Mouse (Mus musculus) retina, postnatal 1 day (tissue): ENCODE results near the gene Rps6kb1.

Experiments
- DNase-seq: peaks from one replicate; pipeline ENCODE4 v3.0.0-alpha.2; 2012

Rps6kb1 gene

GRCm38 (mm10) chr11:86580319-86581113 is 35.9 kb upstream of the Rps6kb1 start:
- no peak for DNase-seq

GRCm38 (mm10) chr11:86579731-86580318 is 35.2 kb upstream of the Rps6kb1 start:
- DNase-seq, result no peak

DNA sequence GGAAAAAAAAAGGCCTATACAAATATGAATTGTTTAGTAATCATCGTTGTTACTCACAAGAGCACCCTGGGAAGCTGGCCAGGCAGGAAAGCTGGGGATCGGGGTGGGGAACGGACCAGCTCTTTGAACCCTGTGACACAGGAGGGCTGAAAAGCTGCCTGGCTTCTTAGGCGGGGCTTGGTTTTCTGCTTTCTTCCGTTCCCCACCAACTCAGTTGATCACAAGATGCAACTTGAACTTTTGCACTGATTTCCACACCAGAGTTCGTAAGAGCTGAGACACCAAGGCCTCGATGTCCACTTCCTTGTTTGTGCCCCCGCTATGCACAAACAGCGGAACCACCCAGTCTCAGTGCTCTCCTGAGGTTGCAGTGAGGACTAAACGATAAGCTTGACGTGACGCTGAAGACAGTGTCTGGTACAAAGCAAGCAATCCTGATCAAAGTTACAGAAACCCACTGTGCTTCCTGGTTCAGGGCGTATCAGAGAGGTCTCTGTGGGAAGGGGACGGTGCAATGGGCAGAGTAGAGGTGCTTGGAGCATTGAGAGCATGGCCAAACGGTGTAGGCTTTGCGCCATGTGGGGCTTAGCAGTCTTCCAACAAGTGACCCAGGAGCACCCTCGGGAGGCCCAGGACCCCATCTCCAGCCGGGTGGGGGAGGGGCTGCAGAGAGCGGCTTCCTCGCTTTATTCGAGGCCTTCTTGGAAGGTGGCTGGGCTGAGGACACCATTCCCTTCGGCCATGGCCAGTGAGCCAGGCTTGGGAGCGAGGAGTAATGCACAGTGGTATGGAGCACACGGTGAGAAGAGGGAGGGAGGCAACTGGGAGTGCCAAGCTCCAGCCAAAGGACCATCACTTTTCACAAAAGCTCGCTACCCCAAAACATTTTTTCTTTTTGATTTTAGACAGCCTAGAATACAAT is 34.5 kb upstream of the Rps6kb1 start:
- DNase-seq, result no peak

- no peak for DNase-seq
These were observed 33.7 kb upstream of the Rps6kb1 start for GRCm38 (mm10) chr11:86578106-86578808.

DNA sequence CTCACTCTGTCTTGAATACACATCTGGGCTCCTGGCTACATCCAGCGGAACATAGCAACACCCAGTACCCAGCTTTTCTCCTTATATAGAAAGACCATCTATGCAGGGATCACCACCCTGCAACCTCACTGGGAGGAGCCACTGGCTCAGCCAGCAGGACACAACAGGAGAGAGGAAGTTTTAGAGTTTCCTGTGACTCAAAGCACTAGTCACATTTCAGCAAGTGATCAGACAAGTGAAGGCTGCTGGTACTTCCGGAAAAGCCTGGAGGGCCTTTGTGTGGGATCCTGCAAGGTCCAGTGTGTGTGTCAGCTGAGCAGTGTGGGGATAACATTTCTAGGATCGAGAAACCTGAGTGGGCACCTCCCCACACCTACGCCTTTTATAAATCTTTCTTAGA is 32.6 kb upstream of the Rps6kb1 start:
- no peak for DNase-seq

DNA sequence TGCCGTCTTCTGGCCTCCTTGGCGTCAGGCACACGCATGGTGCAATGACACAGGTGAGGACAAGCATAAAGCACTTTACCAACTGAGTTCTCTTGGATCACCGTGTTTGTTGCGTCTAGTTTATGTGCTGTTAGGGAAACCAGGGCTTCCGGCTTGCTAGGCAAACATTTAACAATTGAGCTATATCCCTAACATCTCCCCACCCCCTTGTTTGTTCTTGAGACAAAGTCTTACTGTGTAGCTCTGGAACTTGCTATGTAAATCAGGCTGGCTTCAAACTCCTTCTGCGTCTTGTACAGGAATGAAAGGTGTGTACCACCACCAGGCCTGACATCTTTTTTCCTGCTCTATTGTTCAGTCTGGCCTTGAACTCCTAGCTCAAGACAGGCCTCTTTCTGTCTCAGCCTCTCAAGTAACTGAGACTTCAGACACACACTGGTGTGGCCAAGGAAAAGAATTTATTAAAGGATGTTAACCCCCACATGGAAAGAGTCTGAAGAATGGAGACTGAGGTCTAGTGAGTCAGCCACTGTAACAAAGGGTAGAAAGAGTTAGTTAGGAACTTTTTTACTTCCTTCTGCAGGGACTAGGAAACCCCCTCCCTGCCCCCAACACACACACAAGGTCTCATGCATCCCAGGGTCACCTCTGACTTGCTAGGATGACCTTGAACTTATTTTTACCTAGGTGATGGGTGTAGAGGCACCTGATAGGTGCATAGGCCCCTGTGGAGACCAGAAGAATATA is 31.2 kb upstream of the Rps6kb1 start:
- DNase-seq, result no peak

DNA sequence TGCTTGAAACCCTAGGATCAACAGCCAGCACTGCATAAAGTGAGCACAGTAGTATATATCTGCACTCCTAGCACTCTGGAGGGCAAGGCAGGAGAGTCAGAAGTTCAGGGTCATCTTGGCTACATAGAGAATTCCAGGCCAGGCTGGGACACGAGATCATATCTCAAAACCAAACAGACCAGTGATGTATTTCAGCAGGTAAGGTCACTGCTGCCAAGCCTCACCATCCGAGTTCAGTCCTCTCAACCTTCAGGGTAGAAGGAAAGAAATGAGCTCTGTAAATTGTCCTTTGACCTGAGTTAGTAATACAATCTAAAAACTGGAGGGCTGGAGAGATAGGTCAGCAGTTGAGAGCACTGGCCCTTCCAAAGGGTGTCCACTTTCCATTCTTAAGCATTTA is 29.8 kb upstream of the Rps6kb1 start:
- no peak for DNase-seq

GRCm38 (mm10) chr11:86573646-86574231 is 29.1 kb upstream of the Rps6kb1 start:
- no peak for DNase-seq

DNA sequence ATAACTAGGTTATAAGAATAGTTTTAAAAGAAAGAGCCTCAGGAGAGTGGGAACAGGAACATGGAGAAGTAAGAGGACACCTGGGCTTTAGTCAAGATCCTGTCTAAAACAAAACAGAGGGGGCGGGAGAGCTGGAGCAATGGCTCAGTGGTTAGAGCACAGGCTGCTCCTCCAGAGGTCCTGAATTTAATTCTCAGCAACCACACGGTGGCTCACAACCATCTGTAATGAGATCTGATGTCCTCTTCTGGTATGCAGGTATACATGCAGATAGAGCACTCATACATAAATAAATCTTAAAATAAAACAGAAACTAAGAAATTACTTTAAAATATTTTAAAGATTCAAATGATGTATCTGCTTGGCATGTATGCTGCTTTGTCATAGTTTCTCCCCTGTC is 28.0 kb upstream of the Rps6kb1 start:
- DNase-seq, result no peak

DNA sequence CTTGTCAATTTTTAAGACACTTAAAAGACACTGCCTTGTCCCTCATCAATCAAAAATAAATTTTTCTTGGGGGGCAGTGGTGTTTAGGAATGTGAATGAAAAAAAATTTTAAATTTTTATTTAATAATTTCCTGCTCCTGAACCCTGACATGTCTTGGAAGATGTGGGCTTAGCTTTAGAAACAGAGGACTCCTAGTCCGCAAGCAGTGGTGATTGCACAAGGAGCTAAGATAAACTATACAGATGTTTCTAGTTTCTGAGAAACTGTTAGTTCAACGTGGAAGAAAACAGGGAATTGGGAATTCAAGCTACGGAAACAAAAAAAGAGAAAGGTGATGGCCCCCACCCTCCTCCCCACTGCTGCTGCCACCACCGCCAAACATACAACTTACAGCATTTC is 27.3 kb upstream of the Rps6kb1 start:
- DNase-seq, result no peak

DNA sequence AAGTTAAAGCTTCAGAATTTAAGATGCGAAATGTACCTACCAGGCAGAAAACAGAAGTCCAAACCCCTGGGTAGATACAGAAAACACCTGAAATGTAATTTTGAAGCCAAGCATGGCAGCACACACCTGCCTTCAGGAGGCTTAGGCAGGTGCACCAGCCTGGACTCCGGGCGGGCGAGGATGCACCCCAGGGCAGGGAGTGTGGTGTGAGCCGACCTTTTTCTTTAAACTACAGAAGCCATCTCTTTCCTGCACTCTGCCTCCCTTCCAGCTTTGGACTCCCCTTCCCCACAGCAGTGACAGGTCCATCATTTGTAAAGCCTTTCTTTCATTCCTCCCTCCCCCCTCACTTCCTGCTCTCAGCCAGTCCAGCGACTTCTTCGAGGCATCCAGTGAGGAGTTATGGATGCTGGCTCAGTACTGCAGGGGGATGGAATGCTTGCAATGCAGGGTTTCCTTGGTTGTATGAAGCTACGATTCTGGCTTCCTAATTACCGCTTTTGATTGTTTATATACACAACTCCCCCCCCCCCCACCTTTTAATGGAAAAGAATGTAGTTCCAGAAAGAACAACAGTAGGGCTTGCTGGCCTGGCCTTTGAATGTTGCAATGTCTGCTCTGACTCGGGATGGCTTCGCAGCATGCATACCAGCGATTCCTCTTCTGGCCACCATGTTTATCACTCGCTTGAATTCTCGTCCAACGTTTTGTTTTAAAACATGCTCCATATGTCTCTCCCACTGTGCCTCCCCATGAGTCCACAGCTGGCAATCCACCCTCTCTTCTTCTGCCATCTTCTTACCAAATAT is 26.6 kb upstream of the Rps6kb1 start:
- peak; percentile 23 for DNase-seq

- no peak for DNase-seq
These were observed 25.7 kb upstream of the Rps6kb1 start for GRCm38 (mm10) chr11:86570261-86570746.

- DNase-seq, result peak; percentile 29
These were observed 23.8 kb upstream of the Rps6kb1 start for GRCm38 (mm10) chr11:86568425-86568824.

DNA sequence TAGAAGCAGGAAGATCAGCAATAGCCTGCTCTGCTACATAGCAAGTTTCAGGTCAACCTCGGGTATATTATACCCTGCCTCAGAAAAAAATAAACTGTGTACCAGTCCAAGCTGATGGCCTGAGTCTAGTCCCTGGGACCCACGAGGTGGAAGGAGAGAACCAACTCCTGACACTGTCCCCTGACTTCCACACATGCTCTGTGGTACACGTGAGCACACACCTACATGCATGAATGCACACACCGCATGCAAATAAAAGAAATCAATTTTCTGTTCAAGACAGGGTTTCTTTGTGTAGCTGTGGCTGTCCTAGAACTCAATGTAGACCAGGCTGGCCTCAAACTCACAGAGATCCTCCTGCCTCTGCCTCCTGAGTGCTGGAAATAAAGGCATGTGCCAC is 13.7 kb upstream of the Rps6kb1 start:
- no peak for DNase-seq

GRCm38 (mm10) chr11:86553525-86553924 is 8.9 kb upstream of the Rps6kb1 start:
- DNase-seq, result no peak

- peak; percentile 4 for DNase-seq
These were observed 2.8 kb upstream of the Rps6kb1 start for GRCm38 (mm10) chr11:86547412-86547811.

DNA sequence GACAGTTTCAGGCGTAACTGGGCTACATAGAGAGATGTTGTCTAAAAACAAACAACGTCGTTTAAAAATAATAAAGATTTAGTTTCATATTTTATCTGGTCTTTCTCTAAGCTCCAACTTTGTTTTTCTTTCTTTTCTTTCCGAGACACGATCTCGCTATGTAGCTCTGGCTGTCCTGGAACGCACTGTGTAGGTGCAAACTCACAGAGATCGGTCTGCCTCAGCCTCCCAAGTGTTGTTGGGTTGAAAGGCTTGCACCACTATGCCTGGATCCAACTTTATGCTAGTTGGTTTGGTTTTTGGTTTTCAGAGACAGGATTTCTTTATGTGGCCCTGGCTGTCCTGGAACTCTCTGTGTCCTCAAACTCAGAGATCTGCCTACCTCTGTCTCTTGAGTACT is 951 bp upstream of the Rps6kb1 start:
- no peak for DNase-seq

- DNase-seq, result no peak
These were observed 506 bp downstream of the Rps6kb1 start for GRCm38 (mm10) chr11:86543960-86544638.

DNA sequence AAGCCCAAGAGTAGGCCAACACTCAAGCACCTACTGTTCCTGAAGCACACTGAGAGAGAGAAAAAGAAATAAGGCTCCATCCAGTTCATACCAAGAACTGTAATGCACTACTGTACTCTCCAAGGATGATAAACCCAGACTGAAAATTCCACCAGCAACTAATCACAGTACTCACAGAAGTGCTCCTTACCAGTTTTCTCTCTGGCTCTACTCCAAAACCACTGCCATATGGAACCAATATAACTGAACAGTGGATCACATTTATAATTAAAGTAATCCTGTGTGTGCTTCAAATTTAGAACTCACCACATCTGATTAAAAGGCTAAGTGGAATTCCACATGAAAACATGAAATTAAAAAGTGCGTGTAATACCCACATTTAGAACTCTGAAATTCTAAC is 1.8 kb downstream of the Rps6kb1 start:
- no peak for DNase-seq

DNA sequence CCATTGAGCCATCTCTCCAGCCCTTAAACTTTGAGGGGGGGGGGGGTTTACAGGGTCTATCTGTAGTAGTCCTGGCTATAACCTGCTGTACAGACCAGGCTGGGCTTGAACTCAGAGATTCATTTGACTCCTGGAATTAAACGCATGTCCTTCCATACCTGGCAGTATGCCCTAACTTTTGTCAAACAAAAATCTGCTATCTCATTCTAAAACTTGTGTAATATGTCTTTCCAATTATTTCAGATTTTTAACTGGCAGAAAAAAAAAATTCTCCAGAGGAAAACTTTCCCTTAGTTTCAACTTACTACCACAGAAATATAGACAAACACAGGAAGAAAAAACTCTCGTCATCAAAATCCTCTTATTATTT is 4.1 kb downstream of the Rps6kb1 start:
- no peak for DNase-seq
